Mouse (Mus musculus) kidney, adult 18-20 months (tissue): ENCODE results near the gene Olfr310.

ENCODE experiments used
- DNase-seq: peaks from one replicate; pipeline ENCODE4 v3.0.0; 2021

The Olfr310 gene

GRCm38 (mm10) chr7:86277072-86277471, at the start of gene Olfr310:
TSS of gene Olfr310 (minus strand) at chr7:86277172.
- DNase-seq, result no peak

GRCm38 (mm10) chr7:86325530-86325929, 48.6 kb upstream of the Olfr310 start, which contains the start of gene Olfr308:
TSS of gene Olfr308 (minus strand) at chr7:86325630.
- DNase-seq, result no peak

GRCm38 (mm10) chr7:86321323-86321722, 44.4 kb upstream of the Olfr310 start:
- DNase-seq, result no peak

GRCm38 (mm10) chr7:86313608-86314007, 36.6 kb upstream of the Olfr310 start, which contains the start of gene Olfr309:
TSS of gene Olfr309 (minus strand) at chr7:86313708.
- no peak for DNase-seq

- no peak for DNase-seq
Measured at GRCm38 (mm10) chr7:86246208-86246607, 30.8 kb downstream of the Olfr310 start, which contains the start of gene Vmn2r76. TSS of gene Vmn2r76 (minus strand) at chr7:86246308.
